Mouse (Mus musculus): ENCODE results near the gene Camsap3.

- TF ChIP-seq CTCF (IDR thresholded peaks at IDR 0.05; ENCODE audit: low read depth) (no peak), EP300 (IDR thresholded peaks at IDR 0.05; ENCODE audit: low read depth) (no peak)
Observed at GRCm38 (mm10) chr8:3574546-3574945, 12.5 kb upstream of the Camsap3 start.

All from liver, postnatal 0 days (tissue).